Mouse (Mus musculus): ENCODE results near the gene Iqschfp.

Gene Iqschfp

DNA sequence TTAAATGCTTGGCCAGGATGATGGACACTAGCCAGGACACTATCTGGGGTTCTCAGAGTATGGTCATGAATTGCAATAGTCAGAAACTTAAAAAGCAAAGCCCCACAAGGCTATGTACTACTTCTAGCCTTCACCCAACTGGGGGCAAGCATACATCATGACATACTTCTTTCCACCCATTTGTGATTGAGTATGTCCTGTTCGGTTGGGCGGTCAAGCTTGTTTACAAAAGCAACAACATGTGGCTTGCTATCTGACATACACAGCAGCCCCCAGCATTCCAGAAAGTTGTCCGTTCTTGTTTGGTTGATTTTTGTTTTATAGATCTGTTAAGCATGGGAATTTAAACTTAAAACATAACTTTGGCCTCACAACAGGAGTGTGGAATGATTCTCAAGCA, 755.2 kb downstream of the Iqschfp start:
- DNase-seq (ENCODE audit: low spot score): no peak

GRCm38 (mm10) chr3:68650251-68650650, 758.2 kb downstream of the Iqschfp start:
- DNase-seq (ENCODE audit: low spot score): no peak

DNA sequence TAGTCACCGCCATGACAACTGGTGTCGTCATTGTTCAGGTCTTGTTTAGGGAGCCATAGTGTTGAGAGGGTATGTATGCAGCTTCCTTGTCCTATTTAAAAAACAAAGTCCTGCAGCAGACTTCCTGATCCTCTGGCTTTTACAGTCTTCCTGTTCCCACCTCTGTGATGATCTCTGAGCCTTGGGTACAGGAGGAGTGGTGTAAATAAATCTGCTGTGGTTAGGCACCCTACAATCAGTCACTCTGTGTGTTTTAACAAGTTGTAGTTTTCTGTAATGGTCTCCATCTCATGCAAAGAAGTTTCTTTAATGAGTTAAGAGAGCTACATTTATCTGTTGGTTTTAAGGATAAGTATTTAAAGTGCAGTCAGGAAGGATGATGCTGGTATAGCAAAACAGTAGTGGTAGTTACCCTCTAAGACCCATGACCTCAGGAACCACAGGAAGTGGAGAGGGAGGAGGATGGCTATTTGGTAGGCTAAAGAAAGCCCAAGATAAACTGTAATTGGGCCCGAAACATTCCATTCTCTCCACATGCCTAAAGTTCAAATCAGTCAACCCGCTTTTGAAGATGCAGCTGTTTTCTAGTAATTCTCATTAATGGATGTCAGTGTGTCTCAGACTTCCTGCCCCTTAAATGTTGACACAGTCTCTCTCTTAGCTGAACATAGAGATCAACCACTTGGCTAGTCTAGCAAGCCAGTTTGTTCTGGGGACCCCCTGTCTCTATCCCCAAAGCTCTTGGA, 764.7 kb downstream of the Iqschfp start:
- no peak for DNase-seq (ENCODE audit: low spot score)

DNA sequence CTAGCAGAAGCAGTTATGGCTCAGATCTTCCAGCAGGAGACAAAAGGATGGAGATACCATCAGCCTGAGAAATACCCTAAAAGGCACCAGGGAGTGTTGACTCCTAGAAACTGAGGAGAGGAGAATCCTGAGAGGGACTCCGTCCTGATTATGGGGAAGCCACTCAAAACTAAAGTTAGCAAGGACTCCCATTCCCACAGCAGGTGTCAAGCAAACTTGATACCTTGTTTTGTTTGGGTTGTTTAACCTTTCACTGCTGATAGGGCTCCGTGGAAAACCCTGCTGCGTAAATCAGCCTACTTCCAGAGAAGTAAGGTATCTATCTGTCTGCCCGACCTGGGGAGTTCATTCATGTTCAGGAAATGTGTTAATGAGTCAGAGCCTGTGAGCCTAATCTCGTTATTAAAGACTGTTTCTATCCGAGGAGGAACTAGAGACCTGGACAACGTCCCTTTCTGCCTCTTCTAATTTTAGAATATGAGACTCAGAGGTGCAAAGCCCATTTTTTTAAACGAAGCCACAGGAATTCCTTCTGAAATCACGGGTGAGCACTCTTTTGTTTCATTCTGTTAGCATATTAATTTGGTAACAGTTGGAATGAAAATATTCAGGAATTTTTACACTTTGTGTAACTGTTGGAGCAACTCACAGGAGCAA, 765.7 kb downstream of the Iqschfp start:
- DNase-seq (ENCODE audit: low spot score): no peak

DNA sequence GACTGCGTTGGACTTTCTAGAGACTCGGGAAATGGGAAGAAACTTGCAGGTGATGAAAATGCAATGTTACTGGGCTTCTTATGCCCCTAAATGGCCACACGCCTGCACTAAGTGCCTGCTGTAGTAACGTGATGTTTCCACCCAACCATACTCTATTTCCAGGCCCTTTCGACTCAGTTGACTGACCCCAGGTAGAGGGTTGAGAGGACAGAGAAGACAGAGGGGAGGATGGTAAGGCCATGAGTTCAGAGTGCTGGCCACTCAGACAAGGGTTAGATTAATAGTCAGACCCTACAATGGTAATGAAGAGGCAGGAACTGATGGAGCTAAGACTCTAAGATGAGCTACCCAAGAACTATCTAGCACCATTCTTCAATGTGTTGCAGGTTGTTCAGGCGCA, 768.0 kb downstream of the Iqschfp start:
- DNase-seq (ENCODE audit: low spot score): no peak

DNA sequence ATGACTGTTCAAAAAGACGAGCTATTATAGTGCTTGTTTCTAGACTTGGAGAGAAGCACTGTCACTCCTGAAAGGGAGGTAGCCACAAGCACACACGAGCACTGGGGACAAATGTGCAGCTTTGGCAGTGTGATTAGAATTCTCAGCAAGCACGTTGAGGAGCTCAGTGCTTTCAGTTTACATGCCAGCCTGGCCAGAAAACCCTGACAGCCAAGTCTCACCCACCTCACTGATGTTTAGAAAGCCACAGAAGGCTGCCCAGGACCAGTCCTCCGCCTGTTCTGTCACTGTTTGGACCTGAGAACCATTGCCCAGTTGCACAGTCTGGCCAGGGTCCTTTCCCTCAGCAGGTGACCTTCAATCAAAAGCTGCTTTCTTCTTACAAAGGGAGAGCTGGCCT, 768.5 kb downstream of the Iqschfp start:
- no peak for DNase-seq (ENCODE audit: low spot score)

GRCm38 (mm10) chr3:68662386-68662785, 770.4 kb downstream of the Iqschfp start:
- no peak for DNase-seq (ENCODE audit: low spot score)

DNA sequence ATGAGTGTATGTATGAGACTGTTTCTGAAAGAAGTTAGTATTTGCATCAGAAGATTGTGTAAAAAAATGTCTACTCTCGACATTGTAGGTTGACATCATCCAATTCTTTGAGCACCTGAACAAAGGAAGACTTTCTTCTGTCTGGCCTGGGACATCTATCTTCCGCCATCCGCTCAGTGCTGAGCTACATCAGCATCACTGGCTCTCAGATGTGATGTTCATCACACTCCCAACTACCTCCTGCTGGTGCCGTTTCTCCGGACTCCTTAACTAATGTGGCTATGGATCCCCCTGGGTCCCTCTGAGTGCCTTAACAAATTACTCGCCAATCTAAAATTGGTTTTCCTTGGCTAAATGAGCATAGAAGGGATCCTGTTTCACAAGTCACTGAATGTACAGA, 772.3 kb downstream of the Iqschfp start:
- DNase-seq (ENCODE audit: low spot score): no peak

- DNase-seq (ENCODE audit: low spot score): no peak
These were observed 774.3 kb downstream of the Iqschfp start for GRCm38 (mm10) chr3:68666377-68666776.

GRCm38 (mm10) chr3:68667852-68668251, 775.8 kb downstream of the Iqschfp start:
- no peak for DNase-seq (ENCODE audit: low spot score)

DNA sequence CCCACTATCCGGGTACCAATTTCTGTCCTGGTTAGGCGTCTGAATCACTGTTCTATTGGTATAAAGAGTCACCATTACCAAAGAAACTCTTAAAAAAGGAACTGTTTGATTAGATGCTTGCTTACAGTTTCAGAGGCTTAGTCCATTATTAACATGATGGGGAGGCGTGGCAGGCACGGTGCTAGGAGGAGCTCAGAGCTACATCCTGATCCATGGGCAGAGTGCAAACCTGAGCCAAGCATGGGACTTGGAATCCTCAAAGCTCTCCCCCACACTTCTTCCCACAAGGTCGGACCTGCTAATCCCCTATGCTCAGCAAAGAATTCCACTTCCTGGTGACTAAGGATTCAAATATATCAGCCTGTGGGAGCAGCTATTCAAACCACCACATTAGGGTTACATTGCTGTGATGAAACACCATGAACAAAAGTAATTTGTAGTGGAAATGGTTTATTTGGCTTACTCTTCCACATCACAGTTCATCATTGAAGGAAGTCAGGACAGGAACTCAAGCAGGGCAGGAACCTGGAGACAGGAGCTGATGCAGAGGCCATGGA, 777.5 kb downstream of the Iqschfp start:
- DNase-seq (ENCODE audit: low spot score): no peak

DNA sequence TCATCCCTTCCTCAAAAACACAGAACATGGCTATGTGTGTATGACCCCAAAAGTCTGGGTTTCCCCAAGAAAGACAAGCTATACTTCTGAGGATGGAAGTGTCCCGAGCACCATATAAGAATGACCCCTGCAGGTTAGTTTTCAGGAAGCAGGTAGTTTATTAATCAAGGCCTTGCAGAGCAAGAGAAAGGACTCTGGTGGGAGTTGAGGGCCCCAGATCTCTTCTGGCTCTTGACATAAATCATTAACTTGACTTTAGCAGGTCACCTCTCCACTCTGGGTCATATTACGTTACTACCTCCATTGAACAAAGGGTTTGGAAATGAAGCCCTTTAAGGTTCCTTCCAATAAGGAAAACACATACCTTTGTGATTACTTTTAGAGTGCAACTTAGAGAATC, 782.7 kb downstream of the Iqschfp start:
- DNase-seq (ENCODE audit: low spot score): no peak

- DNase-seq (ENCODE audit: low spot score): no peak
These were observed 783.3 kb downstream of the Iqschfp start for GRCm38 (mm10) chr3:68675216-68675835.

Data from ovary, postnatal 10 days (tissue).